Mouse (Mus musculus) ES-E14 (cell line): ENCODE measurements around the gene Nxf1. TPM values are rescaled to one million over a fixed set of nuclear protein-coding genes. Genes with fewer than 3 reads are reported as not detected.

Experiments
- DNase-seq: peaks from one replicate; pipeline ENCODE4 v3.0.0-alpha.2; 2013; ENCODE audit warnings: low read depth, low spot score
- H3K27ac ChIP-seq: 2 replicates; pipeline ENCODE4 v1.5.1; 2012; ENCODE audit warnings: low read depth, mild to moderate bottlenecking, low read length, moderate library complexity, mixed read lengths; ENCODE audit not compliant: poor library complexity, insufficient read depth, severe bottlenecking
- H3K36me3 ChIP-seq: 2 replicates; pipeline ENCODE4 v1.6.1; 2012; ENCODE audit warnings: mild to moderate bottlenecking, low read length, moderate library complexity, mixed read lengths; ENCODE audit not compliant: control insufficient read depth, poor library complexity, insufficient read depth, severe bottlenecking
- H3K4me1 ChIP-seq, 2 experiments: fragments of 150-350 bp in 1 of 2; sonication (generic) in 1 of 2; 2 replicates each; pipeline ENCODE4 v1.6.1; 2012; ENCODE audit warnings: low read length in 2 of 2, mild to moderate bottlenecking in 1 of 2, mixed read lengths in 1 of 2; ENCODE audit not compliant: control insufficient read depth in 2 of 2, insufficient read depth in 2 of 2, poor library complexity in 1 of 2
- H3K4me3 ChIP-seq, 2 experiments: fragments of 150-350 bp in 1 of 2; sonication (generic) in 1 of 2; 2 replicates each; pipeline ENCODE4 v1.5.1; 2012; ENCODE audit warnings: low read length in 2 of 2, low read depth in 1 of 2, mild to moderate bottlenecking in 1 of 2, mixed read lengths in 1 of 2; ENCODE audit not compliant: insufficient read depth in 1 of 2, poor library complexity in 1 of 2, severe bottlenecking in 1 of 2
- H3K9ac ChIP-seq: 2 replicates; pipeline ENCODE4 v1.6.1; 2012; ENCODE audit warnings: low read depth, mild to moderate bottlenecking, low read length, mixed read lengths; ENCODE audit not compliant: poor library complexity, insufficient read depth, severe bottlenecking
- H3K9me3 ChIP-seq: fragments of 150-350 bp; sonication (generic); 2 replicates; pipeline ENCODE4 v1.6.1; 2012; ENCODE audit warnings: low read depth, mild to moderate bottlenecking, low read length; ENCODE audit not compliant: control insufficient read depth, insufficient read depth
- CHD2 ChIP-seq: IDR thresholded peaks from 2 replicates; pipeline ENCODE4 v1.6.1; 2014; ENCODE audit warnings: mild to moderate bottlenecking, low read depth, low read length, inconsistent platforms
- HCFC1 ChIP-seq: IDR thresholded peaks from 2 replicates; pipeline ENCODE4 v1.6.1; 2012; ENCODE audit warnings: low read length, inconsistent platforms, borderline replicate concordance; ENCODE audit not compliant: insufficient read depth
- MAFK ChIP-seq: IDR thresholded peaks from 2 replicates; pipeline ENCODE4 v1.6.1; 2014; ENCODE audit warnings: mild to moderate bottlenecking, low read depth, low read length, inconsistent platforms; ENCODE audit not compliant: insufficient read depth
- ZC3H11A ChIP-seq: IDR thresholded peaks from 2 replicates; pipeline ENCODE4 v1.6.1; 2012; ENCODE audit warnings: low read depth, mild to moderate bottlenecking, inconsistent platforms, low read length, borderline replicate concordance
- ZNF384 ChIP-seq: IDR thresholded peaks from 2 replicates; pipeline ENCODE4 v1.6.1; 2012; ENCODE audit warnings: low read depth, low read length, inconsistent platforms
- in situ Hi-C, 2 experiments: fragments of 600-800 bp; cut with MboI; formaldehyde crosslinking; loops; one replicate each; pipeline ENCODE4 v1.15.1; 2025; ENCODE audit warnings: low sequenced_read_pairs in 2 of 2, inconsistent platforms in 1 of 2; ENCODE audit not compliant: unreplicated experiment in 2 of 2
- total RNA-seq: library from RNA; depleted of rRNA; stranded (reverse); fragments of 300-350 nt; gene quantifications from 2 replicates; pipeline ENCODE4 v1.2.3, GENCODE M21; 2012

Gene Nxf1
- total RNA-seq, 1 experiment: 101 TPM

- Histone ChIP-seq H3K4me1 (peaks cover 5 to 11% of the 10 kb centered on the region in 2 experiments), H3K9me3 (no peaks in the 10 kb centered on the region), H3K4me3 (peak within 1 kb of the TSS; percentile 82 to 99), H3K27ac (peak within 1 kb of the TSS; percentile 79), H3K36me3 (peaks cover 2% of the 10 kb centered on the region; the same call in 1 of the 2 replicates), H3K9ac (peak within 1 kb of the TSS; percentile 88)
- in situ Hi-C loops: no loop called here
- peak; percentile 93 for TF ChIP-seq CHD2
- TF ChIP-seq ZC3H11A: no peak
- 0 out of 2 replicates have a peak, but pooled peaks have one; percentile 24 for TF ChIP-seq HCFC1
- DNase-seq: peak; percentile 96
Measured at GRCm38 (mm10) chr19:8802130-8802821, 45.4 kb downstream of the Nxf1 start, which contains the start of gene Zbtb3. Gene Zbtb3, plus strand, starts transcription at chr19:8802555.

GRCm38 (mm10) chr19:8803204-8803780 lies 46.4 kb downstream of the Nxf1 start:
- Histone ChIP-seq H3K27ac (no peak overlapping the region; the same call in 1 of the 2 replicates), H3K9me3 (no peaks in the 10 kb centered on the region), H3K4me3 (peak overlapping the region; percentile 82 to 99; a peak in 2 of 4 replicates), H3K9ac (peak overlapping the region; percentile 69; the same call in 1 of the 2 replicates), H3K36me3 (peaks cover 5% of the 10 kb centered on the region; the same call in 1 of the 2 replicates), H3K4me1 (peaks cover 7 to 9% of the 10 kb centered on the region in 2 experiments)
- TF ChIP-seq CHD2 (no peak), HCFC1 (no peak), ZNF384 (no peak), MAFK (no peak), ZC3H11A (no peak)
- no peak for DNase-seq
- in situ Hi-C loops: no loop called here

GRCm38 (mm10) chr19:8803879-8804660 lies 47.2 kb downstream of the Nxf1 start:
- in situ Hi-C loops: no loop called here
- Histone ChIP-seq H3K4me1 (peaks cover 7 to 9% of the 10 kb centered on the region in 2 experiments), H3K27ac (no peak overlapping the region), H3K4me3 (no peak overlapping the region), H3K9me3 (no peaks in the 10 kb centered on the region), H3K9ac (no peak overlapping the region), H3K36me3 (peaks cover 5% of the 10 kb centered on the region; the same call in 1 of the 2 replicates)
- TF ChIP-seq ZC3H11A: no peak
- no peak for TF ChIP-seq ZNF384
- no peak for TF ChIP-seq CHD2
- TF ChIP-seq MAFK: no peak
- no peak for TF ChIP-seq HCFC1
- DNase-seq: no peak

GRCm38 (mm10) chr19:8806810-8807209 lies 49.9 kb downstream of the Nxf1 start:
- no peak for DNase-seq
- TF ChIP-seq MAFK: no peak
- TF ChIP-seq ZNF384: no peak
- TF ChIP-seq CHD2: no peak
- TF ChIP-seq HCFC1: no peak
- no peak for TF ChIP-seq ZC3H11A
- H3K36me3 ChIP-seq: peaks cover 10% of the 10 kb centered on the region
- in situ Hi-C loops: no loop called here
- no peaks in the 10 kb centered on the region for H3K9me3 ChIP-seq
- peak overlapping the region; percentile 39; the same call in 1 of the 2 replicates for H3K27ac ChIP-seq
- no peak overlapping the region for H3K4me3 ChIP-seq
- peaks cover 3 to 9% of the 10 kb centered on the region in 2 experiments; a peak in 3 of 4 replicates for H3K4me1 ChIP-seq
- H3K9ac ChIP-seq: no peak overlapping the region
